Mouse (Mus musculus) embryonic facial prominence, embryonic 14.5 days (tissue): Measurements from ENCODE around the gene Tubb5. TPM values are rescaled to one million over a fixed set of nuclear protein-coding genes. Genes with fewer than 3 reads are reported as not detected.

Source experiments
- ATAC-seq: fragments of 200-750 bp; cut with Nextera tagmentation; 2 replicates; pipeline ENCODE4 v1.8.0; 2017; ENCODE audit warnings: low read depth, moderate number of reproducible peaks, moderate TSS enrichment
- DNase-seq: peaks from one replicate; pipeline ENCODE4 v3.0.0-alpha.2; 2015; ENCODE audit warnings: low spot score
- H3K27ac ChIP-seq: fragments of 300-500 bp; sonication (generic); replicated peaks from 2 replicates; pipeline ENCODE4 v1.5.1; 2014; ENCODE audit warnings: low read depth, mild to moderate bottlenecking, low read length, moderate library complexity
- H3K27me3 ChIP-seq: fragments of 300-500 bp; sonication (generic); replicated peaks from 2 replicates; pipeline ENCODE4 v1.6.1; 2014; ENCODE audit warnings: low read length; ENCODE audit not compliant: control insufficient read depth, insufficient read depth
- H3K36me3 ChIP-seq: fragments of 300-500 bp; sonication (generic); 2 replicates; pipeline ENCODE4 v1.6.1; 2014; ENCODE audit warnings: low read length, mixed read lengths; ENCODE audit not compliant: control insufficient read depth, insufficient read depth
- H3K4me1 ChIP-seq: fragments of 300-500 bp; sonication (generic); 2 replicates; pipeline ENCODE4 v1.6.1; 2014; ENCODE audit warnings: antibody characterized with exemption, low read length; ENCODE audit not compliant: control insufficient read depth, insufficient read depth
- H3K4me2 ChIP-seq: fragments of 300-500 bp; sonication (generic); 2 replicates; pipeline ENCODE4 v1.6.1; 2014; ENCODE audit warnings: low read depth, mild to moderate bottlenecking, low read length, moderate library complexity, mixed read lengths
- H3K4me3 ChIP-seq: fragments of 300-500 bp; sonication (generic); 2 replicates; pipeline ENCODE4 v1.5.1; 2014; ENCODE audit warnings: low read depth, mild to moderate bottlenecking, low read length
- H3K9ac ChIP-seq: fragments of 300-500 bp; sonication (generic); 2 replicates; pipeline ENCODE4 v1.6.1; 2014; ENCODE audit warnings: low read depth, mild to moderate bottlenecking, low read length, moderate library complexity, mixed read lengths
- H3K9me3 ChIP-seq: fragments of 300-500 bp; sonication (generic); 2 replicates; pipeline ENCODE4 v1.6.1; 2016; ENCODE audit warnings: low read length; ENCODE audit not compliant: control insufficient read depth
- WGBS: fragments of 180-500 bp; shearing (Covaris S2); extraction: QIAGEN DNeasy Blood & Tissue Kit; methylation state at CpG from one replicate; pipeline ENCODE4 v1.1.7; 2014; 5-methylcytosine and 5-hydroxymethylcytosine counted together
- polyA plus RNA-seq: library from polyadenylated mRNA; unstranded; fragments of >200 nt; fragmentation: Nextera tagmentation; extraction: Ambion mirVana; gene quantifications from 2 replicates; pipeline ENCODE4 v1.2.1, GENCODE M21; 2014

Gene Tubb5
- polyA plus RNA-seq, 1 experiment from 2014 or later: 736 TPM

- Histone ChIP-seq H3K4me1 (peaks cover 10% of the 10 kb centered on the region), H3K27ac (no peak overlapping the region), H3K27me3 (no peaks in the 10 kb centered on the region), H3K4me3 (no peak overlapping the region), H3K36me3 (peaks cover 19% of the 10 kb centered on the region), H3K4me2 (no peak overlapping the region), H3K9me3 (no peaks in the 10 kb centered on the region), H3K9ac (no peak overlapping the region)
- ATAC-seq: no peak
- WGBS: 89% methylated on average over 13 of the region's 13 CpGs
- no peak for DNase-seq
Measured at GRCm38 (mm10) chr17:35825109-35825850, 12.8 kb downstream of the Tubb5 start.

DNA sequence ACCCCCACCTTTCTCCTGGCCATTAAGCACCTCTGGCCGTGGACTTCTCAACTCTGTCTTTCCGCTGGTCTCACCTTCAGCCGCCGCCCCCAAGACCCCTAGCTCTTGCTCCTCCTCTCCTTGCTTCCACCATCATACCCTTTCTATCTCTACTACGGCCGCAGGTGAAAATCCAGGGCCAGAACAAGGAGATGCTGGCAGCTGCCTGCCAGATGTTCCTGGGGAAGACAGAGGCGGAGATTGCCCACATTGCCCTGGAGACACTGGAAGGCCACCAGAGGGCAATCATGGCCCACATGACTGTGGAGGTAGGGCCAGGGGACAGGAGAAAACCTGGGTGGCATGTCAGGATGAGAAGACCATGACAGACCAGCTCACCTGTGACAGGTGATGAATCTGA, 13.7 kb downstream of the Tubb5 start:
- Histone ChIP-seq H3K27ac (no peak overlapping the region), H3K36me3 (peaks cover 19% of the 10 kb centered on the region), H3K27me3 (no peaks in the 10 kb centered on the region), H3K4me2 (peak overlapping the region; percentile 98), H3K9me3 (no peaks in the 10 kb centered on the region), H3K4me1 (peaks cover 10% of the 10 kb centered on the region), H3K4me3 (peak overlapping the region; percentile 70; the same call in 1 of the 2 replicates), H3K9ac (no peak overlapping the region)
- ATAC-seq (no peak), DNase-seq (no peak)
- WGBS: 52% methylated on average over 7 of the region's 7 CpGs

GRCm38 (mm10) chr17:35822964-35823937, 14.9 kb downstream of the Tubb5 start, which contains the start of gene Flot1:
Gene Flot1, plus strand, starts transcription at chr17:35823230.
- Histone ChIP-seq H3K4me1 (peaks cover 10% of the 10 kb centered on the region), H3K4me3 (peak within 1 kb of the TSS; percentile 70), H3K36me3 (peaks cover 19% of the 10 kb centered on the region), H3K9me3 (no peaks in the 10 kb centered on the region), H3K9ac (peak within 1 kb of the TSS; percentile 78), H3K27me3 (no peaks in the 10 kb centered on the region), H3K27ac (peak within 1 kb of the TSS; percentile 79), H3K4me2 (peak within 1 kb of the TSS; percentile 98)
- 1% methylated on average over 27 of the region's 47 CpGs for WGBS
- DNase-seq (peak; percentile 94), ATAC-seq (peak; percentile 89)

- Histone ChIP-seq H3K4me2 (peak overlapping the region; percentile 98), H3K9ac (peak overlapping the region; percentile 78), H3K27me3 (no peaks in the 10 kb centered on the region), H3K4me3 (peak overlapping the region; percentile 70), H3K4me1 (peaks cover 12% of the 10 kb centered on the region), H3K27ac (peak overlapping the region; percentile 30; the same call in 1 of the 2 replicates), H3K36me3 (peaks cover 16% of the 10 kb centered on the region), H3K9me3 (no peaks in the 10 kb centered on the region)
- WGBS: 1% methylated on average over 11 of the region's 11 CpGs
- no peak for DNase-seq
- ATAC-seq: peak; percentile 9; the same call in 1 of the 2 replicates
Measured at GRCm38 (mm10) chr17:35822564-35822963, 15.5 kb downstream of the Tubb5 start.

GRCm38 (mm10) chr17:35821439-35822430, 16.4 kb downstream of the Tubb5 start, which contains the start of gene Ier3:
Gene Ier3, plus strand, starts transcription at chr17:35821684.
- H3K9me3 ChIP-seq: no peaks in the 10 kb centered on the region
- no peaks in the 10 kb centered on the region for H3K27me3 ChIP-seq
- ATAC-seq (peak; percentile 69), DNase-seq (peak; percentile 94)
- H3K4me1 ChIP-seq: peaks cover 20% of the 10 kb centered on the region
- peak within 1 kb of the TSS; percentile 70 for H3K4me3 ChIP-seq
- peak within 1 kb of the TSS; percentile 98 for H3K4me2 ChIP-seq
- peaks cover 8% of the 10 kb centered on the region for H3K36me3 ChIP-seq
- H3K27ac ChIP-seq: peak within 1 kb of the TSS; percentile 76
- H3K9ac ChIP-seq: peak within 1 kb of the TSS; percentile 78
- WGBS: under 1% methylated on average over 60 of the region's 62 CpGs

- H3K27me3 ChIP-seq: no peaks in the 10 kb centered on the region
- ATAC-seq: no peak
- H3K36me3 ChIP-seq: no peaks in the 10 kb centered on the region
- H3K27ac ChIP-seq: no peak overlapping the region
- H3K4me1 ChIP-seq: peaks cover 27% of the 10 kb centered on the region
- H3K9me3 ChIP-seq: no peaks in the 10 kb centered on the region
- no peak overlapping the region for H3K4me2 ChIP-seq
- DNase-seq: no peak
- no peak overlapping the region for H3K9ac ChIP-seq
- no peak overlapping the region for H3K4me3 ChIP-seq
- WGBS: 75% methylated on average over 5 of the region's 5 CpGs
Measured at GRCm38 (mm10) chr17:35820111-35820510, 18.0 kb downstream of the Tubb5 start.

- H3K27ac ChIP-seq: peak overlapping the region; percentile 36
- no peak overlapping the region for H3K4me3 ChIP-seq
- H3K27me3 ChIP-seq: no peaks in the 10 kb centered on the region
- DNase-seq: no peak
- H3K36me3 ChIP-seq: no peaks in the 10 kb centered on the region
- H3K9ac ChIP-seq: no peak overlapping the region
- no peaks in the 10 kb centered on the region for H3K9me3 ChIP-seq
- peaks cover 51% of the 10 kb centered on the region for H3K4me1 ChIP-seq
- 17% methylated on average over 10 of the region's 10 CpGs for WGBS
- ATAC-seq: no peak
- peak overlapping the region; percentile 10; the same call in 1 of the 2 replicates for H3K4me2 ChIP-seq
Measured at GRCm38 (mm10) chr17:35817226-35817625, 20.9 kb downstream of the Tubb5 start.
